Mouse (Mus musculus): ENCODE results near the gene Olfr1100.

The Olfr1100 gene

DNA sequence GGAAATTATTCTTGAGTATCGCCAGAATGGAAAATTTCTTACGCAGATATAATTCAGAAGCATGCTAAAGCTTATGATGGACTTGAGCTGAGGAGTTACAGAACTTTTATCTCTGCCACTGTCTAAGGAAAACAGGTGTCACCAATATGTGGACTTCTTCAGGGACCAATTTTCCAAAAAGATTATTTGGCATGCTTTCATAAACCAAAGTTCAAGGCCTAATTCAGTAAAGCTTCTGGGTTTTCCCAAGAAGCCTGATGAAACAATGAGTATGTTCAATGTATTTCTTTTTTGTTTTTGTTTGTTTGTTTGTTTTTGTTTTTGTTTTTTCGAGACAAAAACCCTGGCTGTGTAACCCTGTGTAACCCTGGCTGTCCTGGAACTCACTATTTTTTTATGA lies at the start of gene Olfr1100:
Gene Olfr1100, minus strand, starts transcription at position 101 of the 400 bp plus-strand sequence.
- DNase-seq, result no peak

DNA sequence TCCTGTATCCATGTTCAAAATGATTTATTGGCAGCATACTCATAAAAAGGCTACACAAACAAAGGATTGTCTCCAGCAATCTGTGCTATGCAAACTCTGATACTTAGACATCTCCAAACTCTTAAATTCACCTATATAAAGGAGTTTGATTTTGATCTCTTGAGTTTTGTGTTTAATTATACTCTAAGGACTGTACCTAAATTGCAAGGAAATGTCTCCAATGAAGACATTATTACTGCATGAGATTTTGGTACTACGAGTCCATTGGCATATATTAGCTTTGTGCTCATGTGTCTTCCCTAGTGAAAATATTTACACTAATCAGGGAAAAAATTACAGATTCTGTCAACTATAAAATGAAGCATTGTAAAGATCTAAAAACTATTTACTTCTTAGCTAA lies 47.2 kb upstream of the Olfr1100 start, which contains the start of gene Olfr1104:
Gene Olfr1104, minus strand, starts transcription at position 101 of the 400 bp plus-strand sequence.
- no peak for DNase-seq

DNA sequence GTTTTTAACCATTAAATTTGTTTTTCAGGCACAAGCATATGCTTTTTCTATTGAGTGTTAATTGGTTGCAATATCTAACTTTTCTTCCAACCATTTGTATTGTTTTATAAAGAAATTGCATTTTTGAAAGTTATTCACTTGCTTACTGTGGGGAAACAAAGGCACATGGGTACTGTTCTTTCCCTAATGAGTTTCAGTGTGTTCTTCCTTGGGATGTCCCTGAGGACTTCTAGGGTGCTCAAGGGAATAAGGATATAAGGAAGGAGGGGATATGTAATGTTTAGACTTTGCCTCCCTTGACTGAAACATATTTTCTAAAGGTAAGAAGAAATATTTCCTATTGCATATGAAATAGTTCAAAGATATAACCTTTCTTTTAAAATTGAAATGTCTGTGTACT lies 18.3 kb upstream of the Olfr1100 start, which contains the start of gene Olfr1102:
Gene Olfr1102, plus strand, starts transcription at position 301 of the 400 bp plus-strand sequence.
- no peak for DNase-seq

DNA sequence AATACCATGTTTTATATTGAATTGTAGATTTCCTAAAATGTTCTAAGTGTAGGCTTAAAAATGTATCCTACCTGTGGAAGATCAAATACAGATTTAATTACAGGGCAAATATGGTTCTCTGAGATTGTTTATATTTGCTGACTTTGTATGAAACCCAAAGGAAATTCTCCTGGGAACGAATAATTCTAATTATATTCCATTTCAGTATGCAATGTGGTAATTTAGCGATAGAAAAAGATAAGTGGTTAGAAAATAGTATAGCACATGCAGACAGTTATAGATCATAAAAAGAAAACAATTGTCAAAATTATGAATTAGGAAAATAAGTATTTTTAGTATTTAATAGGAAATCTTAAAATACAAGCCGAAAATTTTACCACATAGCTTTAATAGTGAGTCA lies 11.4 kb upstream of the Olfr1100 start, which contains the start of gene Olfr1101:
Gene Olfr1101, minus strand, starts transcription at position 101 of the 400 bp plus-strand sequence.
- no peak for DNase-seq

DNA sequence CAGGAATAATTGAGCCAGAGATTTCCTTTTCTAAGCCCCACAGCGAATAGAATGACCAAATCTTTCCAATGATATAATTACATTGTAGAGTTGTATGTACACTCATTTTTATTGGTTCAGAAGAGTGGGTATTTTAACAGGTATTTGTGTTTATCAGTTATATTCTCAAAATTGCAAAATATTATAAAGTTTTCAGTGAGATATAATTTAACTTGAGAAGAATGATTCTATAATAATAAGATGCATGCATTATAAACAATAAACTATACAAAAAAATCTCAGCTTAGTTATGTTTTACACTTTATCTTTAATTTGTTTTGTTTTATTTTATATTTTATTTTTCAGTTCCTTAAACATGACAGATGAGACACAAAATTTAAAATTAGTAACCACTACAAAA lies 19.2 kb downstream of the Olfr1100 start, which contains the start of gene Olfr1099:
Gene Olfr1099, minus strand, starts transcription at position 101 of the 400 bp plus-strand sequence.
- no peak for DNase-seq

DNA sequence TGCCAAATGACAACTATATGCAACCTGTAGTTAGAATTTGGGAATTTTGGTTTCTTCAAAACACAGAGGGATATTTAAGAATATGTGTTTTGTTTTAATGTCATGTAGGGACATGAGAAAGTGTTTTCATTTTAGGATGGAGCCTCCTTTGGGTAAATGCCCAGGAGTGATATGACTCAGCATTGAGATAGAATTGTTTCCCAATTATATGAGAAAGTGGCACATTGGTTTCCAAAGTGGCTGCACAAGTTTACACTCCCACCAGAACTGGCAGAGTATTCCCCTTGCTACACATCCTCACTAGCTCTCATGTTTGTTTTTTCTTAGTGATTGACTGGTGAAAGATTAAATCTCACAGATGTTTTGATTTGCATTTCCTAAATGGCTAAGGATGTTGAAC lies 53.2 kb downstream of the Olfr1100 start:
- DNase-seq, result no peak

All from cerebellum, adult 8-10 months (tissue).